Mouse (Mus musculus): Measurements from ENCODE around the gene Depdc1b. TPM values are rescaled to one million over a fixed set of nuclear protein-coding genes. Genes with fewer than 3 reads are reported as not detected.
A peak's percentile ranks its signal among the peaks of the same experiment; 100 is the strongest.

Depdc1b gene
- polyA plus RNA-seq, 1 experiment, result 0.86 TPM

- Histone ChIP-seq H3K27me3 (ENCODE audit: control insufficient read depth) (0 out of 2 replicates have a peak, but pooled peaks cover 2% of the 10 kb centered on the region), H3K9me3 (ENCODE audit: control insufficient read depth, low read length) (no peaks in the 10 kb centered on the region), H3K4me1 (ENCODE audit: control insufficient read depth) (no peaks in the 10 kb centered on the region), H3K4me3 (replicated peaks) (no peak overlapping the region), H3K36me3 (ENCODE audit: control insufficient read depth) (no peaks in the 10 kb centered on the region)
- no peak for TF ChIP-seq GATA1 (IDR thresholded peaks at IDR 0.05; ENCODE audit: low read length)
- TF ChIP-seq TAL1 (IDR thresholded peaks at IDR 0.05; ENCODE audit: low read length), result no peak
These were observed 13.0 kb upstream of the Depdc1b start for GRCm38 (mm10) chr13:108302957-108303675.

DNA sequence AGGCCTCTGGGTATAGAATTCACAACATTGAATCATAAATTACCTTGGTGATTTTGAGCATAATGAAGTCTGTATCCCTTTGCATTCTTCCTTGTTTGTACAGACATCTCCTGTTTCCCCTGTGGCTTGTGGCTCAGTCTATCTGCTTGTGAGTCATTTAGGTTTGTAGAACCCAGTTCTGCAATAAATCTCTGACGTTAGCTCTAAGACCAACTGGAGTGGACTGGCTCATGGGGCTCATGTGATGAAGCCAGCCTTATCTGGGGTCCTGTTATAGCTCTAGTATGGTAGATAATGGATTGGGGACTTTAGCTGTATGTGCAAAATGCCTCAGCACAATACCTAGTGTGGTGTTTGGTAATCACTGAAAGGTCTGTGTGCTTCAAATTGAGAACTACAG is 12.3 kb upstream of the Depdc1b start:
- 0 out of 2 replicates have a peak, but pooled peaks cover 2% of the 10 kb centered on the region for H3K27me3 ChIP-seq (ENCODE audit: control insufficient read depth)
- no peaks in the 10 kb centered on the region for H3K9me3 ChIP-seq (ENCODE audit: control insufficient read depth, low read length)
- H3K36me3 ChIP-seq (ENCODE audit: control insufficient read depth), result no peaks in the 10 kb centered on the region
- no peak for TF ChIP-seq TAL1 (IDR thresholded peaks at IDR 0.05; ENCODE audit: low read length)
- TF ChIP-seq GATA1 (IDR thresholded peaks at IDR 0.05; ENCODE audit: low read length), result no peak
- no peak overlapping the region for H3K4me3 ChIP-seq (replicated peaks)
- H3K4me1 ChIP-seq (ENCODE audit: control insufficient read depth), result no peaks in the 10 kb centered on the region

GRCm38 (mm10) chr13:108304680-108305079 is 11.5 kb upstream of the Depdc1b start:
- H3K4me3 ChIP-seq (replicated peaks), result no peak overlapping the region
- TF ChIP-seq GATA1 (IDR thresholded peaks at IDR 0.05; ENCODE audit: low read length) (no peak), TAL1 (IDR thresholded peaks at IDR 0.05; ENCODE audit: low read length) (no peak)
- H3K36me3 ChIP-seq (ENCODE audit: control insufficient read depth), result no peaks in the 10 kb centered on the region
- H3K4me1 ChIP-seq (ENCODE audit: control insufficient read depth), result no peaks in the 10 kb centered on the region
- no peaks in the 10 kb centered on the region; the same call in 1 of the 2 replicates for H3K9me3 ChIP-seq (ENCODE audit: control insufficient read depth, low read length)
- 0 out of 2 replicates have a peak, but pooled peaks cover 2% of the 10 kb centered on the region for H3K27me3 ChIP-seq (ENCODE audit: control insufficient read depth)

GRCm38 (mm10) chr13:108316487-108316903 is 363 bp downstream of the Depdc1b start:
- H3K4me3 ChIP-seq (replicated peaks), result peak overlapping the region; percentile 99
- peaks cover 27% of the 10 kb centered on the region for H3K36me3 ChIP-seq (ENCODE audit: control insufficient read depth)
- peaks cover 50% of the 10 kb centered on the region for H3K4me1 ChIP-seq (ENCODE audit: control insufficient read depth)
- no peak for TF ChIP-seq GATA1 (IDR thresholded peaks at IDR 0.05; ENCODE audit: low read length)
- no peak for TF ChIP-seq TAL1 (IDR thresholded peaks at IDR 0.05; ENCODE audit: low read length)
- peaks cover 23% of the 10 kb centered on the region for H3K27me3 ChIP-seq (ENCODE audit: control insufficient read depth)
- no peaks in the 10 kb centered on the region; the same call in 1 of the 2 replicates for H3K9me3 ChIP-seq (ENCODE audit: control insufficient read depth, low read length)

DNA sequence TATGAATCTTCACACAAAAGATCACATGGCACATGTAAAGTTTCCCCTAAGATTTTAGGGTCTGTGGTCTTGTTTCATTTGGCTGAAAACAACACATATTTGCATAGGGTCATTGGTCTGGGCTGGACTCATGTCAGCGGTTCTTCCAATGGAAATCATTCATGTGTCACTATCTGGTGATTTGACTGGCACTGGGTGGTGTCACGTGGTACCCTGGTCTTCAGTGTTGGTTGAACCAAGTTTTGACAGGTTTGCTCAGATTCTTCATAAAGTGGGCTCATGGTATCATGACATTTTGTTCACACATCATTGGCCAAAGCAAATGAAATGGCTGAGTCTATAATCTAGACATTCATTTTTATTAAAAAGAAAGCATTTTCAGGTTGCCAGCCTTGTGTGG is 1.3 kb downstream of the Depdc1b start:
- Histone ChIP-seq H3K36me3 (ENCODE audit: control insufficient read depth) (peaks cover 34% of the 10 kb centered on the region), H3K27me3 (ENCODE audit: control insufficient read depth) (peaks cover 20% of the 10 kb centered on the region), H3K9me3 (ENCODE audit: control insufficient read depth, low read length) (no peaks in the 10 kb centered on the region), H3K4me1 (ENCODE audit: control insufficient read depth) (peaks cover 50% of the 10 kb centered on the region), H3K4me3 (replicated peaks) (peak overlapping the region; percentile 99)
- TF ChIP-seq GATA1 (IDR thresholded peaks at IDR 0.05; ENCODE audit: low read length), result no peak

DNA sequence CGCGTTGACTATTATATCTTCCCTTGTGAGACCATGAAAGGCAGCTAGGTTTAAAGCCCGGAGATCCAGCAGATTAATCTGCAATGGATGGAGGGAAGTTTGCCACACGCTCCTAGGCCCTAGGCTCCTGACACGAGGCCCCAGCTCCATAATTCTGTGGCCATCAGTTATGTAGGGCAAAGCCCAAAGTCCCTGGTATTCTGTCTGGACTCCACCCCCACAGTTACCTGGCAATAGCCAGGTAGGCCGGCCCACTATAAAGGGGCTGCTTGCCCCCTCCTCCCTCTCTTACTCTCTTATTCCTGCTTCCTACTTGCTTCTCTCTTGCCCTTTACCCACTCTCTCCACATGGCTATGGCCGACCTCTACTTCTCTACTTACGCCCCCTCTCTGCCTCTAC is 2.9 kb downstream of the Depdc1b start:
- no peak overlapping the region for H3K4me3 ChIP-seq (replicated peaks)
- no peaks in the 10 kb centered on the region for H3K9me3 ChIP-seq (ENCODE audit: control insufficient read depth, low read length)
- peaks cover 50% of the 10 kb centered on the region for H3K4me1 ChIP-seq (ENCODE audit: control insufficient read depth)
- TF ChIP-seq GATA1 (IDR thresholded peaks at IDR 0.05; ENCODE audit: low read length) (no peak), TAL1 (IDR thresholded peaks at IDR 0.05; ENCODE audit: low read length) (no peak)
- H3K36me3 ChIP-seq (ENCODE audit: control insufficient read depth), result peaks cover 48% of the 10 kb centered on the region
- peaks cover 6% of the 10 kb centered on the region for H3K27me3 ChIP-seq (ENCODE audit: control insufficient read depth)

DNA sequence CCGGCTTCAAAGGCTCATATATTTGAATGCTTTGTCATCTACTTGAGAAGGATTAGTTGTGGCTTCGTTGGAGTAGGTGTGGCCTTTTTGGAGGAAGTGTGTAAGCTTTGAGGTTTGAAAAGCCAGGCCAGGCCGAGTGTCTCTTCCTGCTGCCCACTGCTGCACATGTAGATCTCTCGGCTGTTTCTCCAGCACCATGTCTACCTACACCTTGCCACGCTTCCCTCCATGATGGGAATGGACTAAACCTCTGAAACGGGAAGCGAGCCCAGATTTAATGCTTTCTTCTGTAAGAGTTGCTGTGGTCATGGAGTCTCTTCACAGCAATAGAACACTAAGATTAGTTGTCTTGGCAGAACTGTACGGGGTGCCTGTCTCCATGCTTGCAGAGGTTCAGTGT is 4.1 kb downstream of the Depdc1b start:
- no peaks in the 10 kb centered on the region for H3K9me3 ChIP-seq (ENCODE audit: control insufficient read depth, low read length)
- no peak overlapping the region for H3K4me3 ChIP-seq (replicated peaks)
- peaks cover 60% of the 10 kb centered on the region for H3K36me3 ChIP-seq (ENCODE audit: control insufficient read depth)
- peaks cover 41% of the 10 kb centered on the region for H3K4me1 ChIP-seq (ENCODE audit: control insufficient read depth)
- no peaks in the 10 kb centered on the region for H3K27me3 ChIP-seq (ENCODE audit: control insufficient read depth)
- TF ChIP-seq GATA1 (IDR thresholded peaks at IDR 0.05; ENCODE audit: low read length) (no peak), TAL1 (IDR thresholded peaks at IDR 0.05; ENCODE audit: low read length) (no peak)

DNA sequence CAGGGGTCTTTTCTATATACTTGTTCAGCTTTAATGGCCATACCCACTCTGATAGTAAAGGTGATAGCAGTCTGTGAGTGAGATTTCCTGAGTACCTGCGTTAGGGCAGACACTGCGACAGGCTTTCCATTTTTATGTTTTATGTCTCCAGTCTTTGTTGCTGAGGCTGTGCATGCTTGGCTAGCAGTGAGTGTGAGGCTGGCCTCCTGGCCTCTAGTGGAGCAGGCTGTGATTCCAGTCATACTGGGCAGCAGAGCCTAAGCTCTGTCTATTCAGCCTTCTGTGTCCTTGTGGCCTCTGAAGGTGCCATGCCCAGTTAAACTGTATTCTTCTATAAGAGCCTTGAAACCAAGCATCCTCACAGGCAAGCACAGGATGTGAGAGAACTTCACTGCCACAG is 6.3 kb downstream of the Depdc1b start:
- Histone ChIP-seq H3K36me3 (ENCODE audit: control insufficient read depth) (peaks cover 82% of the 10 kb centered on the region), H3K9me3 (ENCODE audit: control insufficient read depth, low read length) (no peaks in the 10 kb centered on the region)

DNA sequence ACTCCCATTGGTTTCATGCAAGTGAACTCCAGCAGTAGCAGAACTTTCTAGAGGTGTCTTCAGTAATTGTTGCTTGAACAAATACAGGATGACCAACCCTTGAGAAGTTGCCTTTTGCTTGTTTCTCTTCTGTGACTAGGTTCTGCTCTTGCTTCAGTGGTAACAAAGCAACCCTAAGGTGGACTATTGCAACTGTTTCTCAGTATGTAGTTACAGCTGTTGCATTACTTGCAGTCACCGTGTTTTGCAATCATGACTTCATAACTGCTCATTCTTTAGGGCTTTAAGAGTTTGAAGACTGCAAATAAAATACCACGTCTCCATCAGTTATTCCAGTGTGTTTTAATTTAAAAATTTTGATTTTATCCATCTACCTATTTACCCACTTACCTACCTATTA is 7.2 kb downstream of the Depdc1b start:
- peaks cover 84% of the 10 kb centered on the region for H3K36me3 ChIP-seq (ENCODE audit: control insufficient read depth)
- TF ChIP-seq TAL1 (IDR thresholded peaks at IDR 0.05; ENCODE audit: low read length), result no peak
- TF ChIP-seq GATA1 (IDR thresholded peaks at IDR 0.05; ENCODE audit: low read length), result no peak
- no peaks in the 10 kb centered on the region for H3K27me3 ChIP-seq (ENCODE audit: control insufficient read depth)
- H3K4me3 ChIP-seq (replicated peaks), result no peak overlapping the region
- no peaks in the 10 kb centered on the region for H3K9me3 ChIP-seq (ENCODE audit: control insufficient read depth, low read length)
- peaks cover 14% of the 10 kb centered on the region for H3K4me1 ChIP-seq (ENCODE audit: control insufficient read depth)

More for the DNA sequence above, 6.3 kb downstream of the Depdc1b start:
- Histone ChIP-seq H3K4me1 (ENCODE audit: control insufficient read depth) (peaks cover 23% of the 10 kb centered on the region), H3K4me3 (replicated peaks) (no peak overlapping the region), H3K27me3 (ENCODE audit: control insufficient read depth) (no peaks in the 10 kb centered on the region)
- no peak for TF ChIP-seq TAL1 (IDR thresholded peaks at IDR 0.05; ENCODE audit: low read length)
- TF ChIP-seq GATA1 (IDR thresholded peaks at IDR 0.05; ENCODE audit: low read length), result no peak

All from erythroblast, embryonic 14.5 days (primary cell).